Mouse (Mus musculus) kidney, embryonic 14.5 days (tissue): Measurements from ENCODE around the gene Vapb. TPM values are rescaled to one million over a fixed set of nuclear protein-coding genes. Genes with fewer than 3 reads are reported as not detected.
A peak's percentile ranks its signal among the peaks of the same experiment; 100 is the strongest.

Source experiments
- ATAC-seq: fragments of 200-750 bp; cut with Nextera tagmentation; 2 replicates; pipeline ENCODE4 v1.8.0; 2017; ENCODE audit warnings: moderate number of reproducible peaks, mild to moderate bottlenecking, moderate TSS enrichment, moderate library complexity; ENCODE audit not compliant: low FRiP score, low TSS enrichment
- H3K27ac ChIP-seq: fragments of 300-500 bp; sonication (generic); 2 replicates; pipeline ENCODE4 v1.5.1; 2014; ENCODE audit warnings: low read depth, mild to moderate bottlenecking, low read length, moderate library complexity, mixed read lengths
- H3K27me3 ChIP-seq: fragments of 300-500 bp; sonication (generic); 2 replicates; pipeline ENCODE4 v1.6.1; 2014; ENCODE audit warnings: mild to moderate bottlenecking, low read length; ENCODE audit not compliant: control insufficient read depth, insufficient read depth
- H3K36me3 ChIP-seq: fragments of 300-500 bp; sonication (generic); 2 replicates; pipeline ENCODE4 v1.6.1; 2014; ENCODE audit warnings: low read length, mixed read lengths; ENCODE audit not compliant: control insufficient read depth, insufficient read depth
- H3K4me1 ChIP-seq: fragments of 300-500 bp; sonication (generic); 2 replicates; pipeline ENCODE4 v1.6.1; 2014; ENCODE audit warnings: low read length, mixed read lengths; ENCODE audit not compliant: control insufficient read depth, insufficient read depth
- H3K4me2 ChIP-seq: fragments of 300-500 bp; sonication (generic); replicated peaks from 2 replicates; pipeline ENCODE4 v1.6.1; 2014; ENCODE audit warnings: low read depth, mild to moderate bottlenecking, low read length
- H3K4me3 ChIP-seq: fragments of 300-500 bp; sonication (generic); 2 replicates; pipeline ENCODE4 v1.5.1; 2014; ENCODE audit warnings: mild to moderate bottlenecking, low read length
- H3K9ac ChIP-seq: fragments of 300-500 bp; sonication (generic); 2 replicates; pipeline ENCODE4 v1.6.1; 2014; ENCODE audit warnings: low read depth, mild to moderate bottlenecking, low read length, moderate library complexity
- H3K9me3 ChIP-seq: fragments of 300-500 bp; sonication (generic); 2 replicates; pipeline ENCODE4 v1.6.1; 2016; ENCODE audit warnings: low read length; ENCODE audit not compliant: control insufficient read depth
- WGBS: fragments of 180-500 bp; shearing (Covaris S2); extraction: QIAGEN DNeasy Blood & Tissue Kit; methylation state at CpG from one replicate; pipeline ENCODE4 v1.1.7; 2014; 5-methylcytosine and 5-hydroxymethylcytosine counted together
- polyA plus RNA-seq: library from polyadenylated mRNA; unstranded; fragments of >200 nt; fragmentation: Nextera tagmentation; extraction: Ambion mirVana; gene quantifications from 2 replicates; pipeline ENCODE4 v1.2.1, GENCODE M21; 2014

Gene Vapb
- polyA plus RNA-seq, 1 experiment from 2014 or later, result 9.3 TPM

DNA sequence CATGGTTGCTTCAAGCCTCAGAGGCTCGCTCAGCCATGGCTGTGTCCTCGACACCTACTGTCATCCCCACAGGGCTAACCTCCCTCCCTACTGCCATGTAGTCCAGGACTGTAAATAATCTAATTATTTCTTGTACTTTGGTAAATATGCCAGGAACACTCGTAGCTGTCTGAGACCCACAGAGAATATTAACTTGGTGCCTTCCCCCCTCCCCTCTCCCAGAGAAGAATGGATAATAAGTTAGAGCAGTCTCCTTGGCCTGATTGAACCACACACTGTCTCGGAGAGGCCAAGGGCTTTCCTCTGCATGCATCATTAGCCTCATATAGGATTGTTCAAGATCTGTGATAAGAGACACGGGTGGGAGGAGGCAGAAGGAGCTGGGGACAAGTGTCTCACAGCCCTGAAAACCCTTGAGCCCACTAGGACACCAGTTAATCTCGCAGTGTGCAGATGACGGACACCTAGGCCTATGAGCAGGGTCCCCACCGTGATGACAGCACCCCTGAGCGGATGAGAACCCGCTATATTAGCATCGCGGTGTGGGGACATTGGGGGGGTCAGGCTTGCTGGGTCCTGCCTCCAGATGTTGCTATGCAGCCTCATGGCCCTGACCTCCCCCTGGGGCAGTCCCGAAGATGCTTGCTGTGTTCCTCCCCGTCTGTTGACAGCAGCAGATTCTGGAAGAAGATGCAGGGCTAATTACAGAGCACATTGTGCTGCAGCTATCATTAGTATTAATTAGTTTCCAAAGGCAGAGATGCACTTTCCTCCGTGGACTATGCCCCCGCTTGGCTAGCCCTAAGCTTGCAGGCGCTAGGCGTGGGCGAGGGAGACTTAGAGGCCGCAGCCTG, 54.8 kb downstream of the Vapb start:
- 71% methylated on average over 20 of the region's 20 CpGs for WGBS

GRCm38 (mm10) chr2:173794018-173794417, 56.7 kb downstream of the Vapb start:
- Histone ChIP-seq H3K4me1 (peaks cover 52% of the 10 kb centered on the region), H3K27ac (peak overlapping the region; percentile 72; the same call in 1 of the 2 replicates), H3K4me2 (no peak overlapping the region), H3K9ac (no peak overlapping the region), H3K9me3 (no peaks in the 10 kb centered on the region), H3K36me3 (no peaks in the 10 kb centered on the region), H3K27me3 (no peaks in the 10 kb centered on the region), H3K4me3 (no peak overlapping the region)
- 74% methylated on average over 12 of the region's 12 CpGs for WGBS
- no peak for ATAC-seq

More for the DNA sequence above, 54.8 kb downstream of the Vapb start:
- H3K27me3 ChIP-seq, result no peaks in the 10 kb centered on the region
- peaks cover 52% of the 10 kb centered on the region for H3K4me1 ChIP-seq
- H3K36me3 ChIP-seq, result no peaks in the 10 kb centered on the region
- H3K9me3 ChIP-seq, result no peaks in the 10 kb centered on the region
- no peak overlapping the region for H3K27ac ChIP-seq
- H3K4me2 ChIP-seq, result no peak overlapping the region
- H3K4me3 ChIP-seq, result no peak overlapping the region
- no peak for ATAC-seq
- H3K9ac ChIP-seq, result no peak overlapping the region

DNA sequence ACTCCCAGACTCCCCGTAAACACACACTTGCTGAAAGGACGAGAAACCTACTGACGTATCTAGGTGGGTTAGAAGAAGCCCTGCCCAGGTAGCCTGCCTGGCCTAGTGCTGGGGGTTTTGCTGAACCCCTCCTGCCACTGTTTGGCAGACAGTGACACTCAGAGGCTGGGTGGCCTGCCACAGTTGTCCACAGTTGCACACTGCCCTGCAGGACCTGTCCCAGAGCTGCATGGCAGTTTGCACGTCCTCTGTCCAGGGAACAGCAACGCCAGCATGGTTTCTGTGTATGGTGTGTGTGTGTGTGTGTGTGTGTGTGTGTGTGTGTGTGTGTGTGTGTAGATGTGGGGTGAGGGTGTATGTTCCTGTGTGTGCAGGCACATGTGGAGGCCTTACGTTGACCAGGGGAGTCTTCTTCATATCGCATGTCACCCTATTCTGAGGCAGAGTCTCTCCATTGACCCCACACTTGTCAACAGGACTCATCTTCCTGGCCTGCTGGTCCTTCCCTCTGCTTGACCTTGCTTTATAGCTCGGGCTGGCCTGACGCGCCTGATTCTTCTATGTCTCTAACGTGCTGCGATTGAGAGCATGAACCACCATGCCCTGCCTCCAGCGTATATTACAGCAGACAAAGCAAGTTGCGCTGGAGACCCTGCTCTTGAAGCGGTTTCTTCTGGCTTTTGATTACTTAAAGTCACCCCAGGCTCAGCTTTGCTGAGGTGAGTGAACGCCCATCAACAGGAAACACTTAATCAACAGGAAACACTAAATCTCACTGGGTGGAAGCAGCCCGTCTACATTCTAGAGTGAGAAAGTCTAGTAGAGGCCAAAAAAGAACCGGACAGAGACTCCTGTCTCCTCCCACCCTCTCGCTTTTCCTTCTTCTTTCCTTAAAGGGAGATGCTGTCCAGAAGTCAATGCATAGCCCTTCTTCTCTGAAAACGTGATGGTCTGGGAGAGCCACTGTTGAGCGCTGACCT, 57.5 kb downstream of the Vapb start:
- Histone ChIP-seq H3K27me3 (no peaks in the 10 kb centered on the region), H3K27ac (peak overlapping the region; percentile 72), H3K4me2 (no peak overlapping the region), H3K4me3 (no peak overlapping the region), H3K36me3 (no peaks in the 10 kb centered on the region), H3K9me3 (no peaks in the 10 kb centered on the region), H3K4me1 (peaks cover 47% of the 10 kb centered on the region), H3K9ac (no peak overlapping the region)
- peak; percentile 23; the same call in 1 of the 2 replicates for ATAC-seq
- WGBS, result 48% methylated on average over 21 of the region's 21 CpGs

GRCm38 (mm10) chr2:173795801-173796673, 58.7 kb downstream of the Vapb start:
- no peak for ATAC-seq
- H3K27ac ChIP-seq, result peak overlapping the region; percentile 3; the same call in 1 of the 2 replicates
- no peak overlapping the region for H3K4me2 ChIP-seq

GRCm38 (mm10) chr2:173796674-173796963, 59.3 kb downstream of the Vapb start:
- Histone ChIP-seq H3K9ac (no peak overlapping the region), H3K4me3 (no peak overlapping the region), H3K9me3 (no peaks in the 10 kb centered on the region), H3K36me3 (no peaks in the 10 kb centered on the region), H3K4me1 (peaks cover 35% of the 10 kb centered on the region), H3K27me3 (no peaks in the 10 kb centered on the region), H3K4me2 (no peak overlapping the region), H3K27ac (no peak overlapping the region)
- no peak for ATAC-seq
- 64% methylated on average over 4 of the region's 4 CpGs for WGBS

More at GRCm38 (mm10) chr2:173795801-173796673, 58.7 kb downstream of the Vapb start:
- H3K36me3 ChIP-seq, result no peaks in the 10 kb centered on the region
- no peak overlapping the region for H3K4me3 ChIP-seq
- WGBS, result 66% methylated on average over 15 of the region's 15 CpGs
- H3K9me3 ChIP-seq, result no peaks in the 10 kb centered on the region
- H3K27me3 ChIP-seq, result no peaks in the 10 kb centered on the region
- no peak overlapping the region for H3K9ac ChIP-seq
- peaks cover 34% of the 10 kb centered on the region for H3K4me1 ChIP-seq

- Histone ChIP-seq H3K4me3 (no peak overlapping the region), H3K36me3 (no peaks in the 10 kb centered on the region), H3K4me2 (no peak overlapping the region), H3K4me1 (peaks cover 8% of the 10 kb centered on the region; the same call in 1 of the 2 replicates), H3K9ac (no peak overlapping the region), H3K27ac (no peak overlapping the region), H3K27me3 (no peaks in the 10 kb centered on the region), H3K9me3 (no peaks in the 10 kb centered on the region)
- no peak for ATAC-seq
- 78% methylated on average over 1 of the region's 1 CpGs for WGBS
These were observed 62.2 kb downstream of the Vapb start for GRCm38 (mm10) chr2:173799513-173799912.

- Histone ChIP-seq H3K4me1 (peaks cover 7% of the 10 kb centered on the region; the same call in 1 of the 2 replicates), H3K9me3 (no peaks in the 10 kb centered on the region), H3K9ac (no peak overlapping the region), H3K27ac (no peak overlapping the region), H3K27me3 (no peaks in the 10 kb centered on the region), H3K36me3 (no peaks in the 10 kb centered on the region), H3K4me3 (no peak overlapping the region), H3K4me2 (no peak overlapping the region)
- ATAC-seq, result no peak
- 90% methylated on average over 9 of the region's 9 CpGs for WGBS
These were observed 63.3 kb downstream of the Vapb start for GRCm38 (mm10) chr2:173800566-173800965.

- no peaks in the 10 kb centered on the region for H3K27me3 ChIP-seq
- peak; percentile 50; the same call in 1 of the 2 replicates for ATAC-seq
- peaks cover 7% of the 10 kb centered on the region; the same call in 1 of the 2 replicates for H3K4me1 ChIP-seq
- H3K4me3 ChIP-seq, result no peak overlapping the region
- 38% methylated on average over 11 of the region's 11 CpGs for WGBS
- no peaks in the 10 kb centered on the region for H3K9me3 ChIP-seq
- H3K36me3 ChIP-seq, result no peaks in the 10 kb centered on the region
- no peak overlapping the region for H3K4me2 ChIP-seq
- H3K9ac ChIP-seq, result no peak overlapping the region
- H3K27ac ChIP-seq, result no peak overlapping the region
These were observed 64.1 kb downstream of the Vapb start for GRCm38 (mm10) chr2:173801405-173801876.
